Mouse (Mus musculus) neural tube, embryonic 11.5 days (tissue): ENCODE measurements around the gene Surf4. TPM values are rescaled to one million over a fixed set of nuclear protein-coding genes. Genes with fewer than 3 reads are reported as not detected.
A peak's percentile ranks its signal among the peaks of the same experiment; 100 is the strongest.

Source experiments
- ATAC-seq: fragments of 200-750 bp; cut with Nextera tagmentation; 2 replicates; pipeline ENCODE4 v1.8.0; 2017; ENCODE audit warnings: moderate number of reproducible peaks, mild to moderate bottlenecking, moderate TSS enrichment, moderate library complexity; ENCODE audit not compliant: insufficient read depth, low FRiP score, low TSS enrichment
- DNase-seq: peaks from one replicate; pipeline ENCODE4 v3.0.0-alpha.2; 2015; ENCODE audit warnings: low spot score
- H3K27ac ChIP-seq: fragments of 300-500 bp; sonication (generic); 2 replicates; pipeline ENCODE4 v1.5.1; 2014; ENCODE audit warnings: low read depth, mild to moderate bottlenecking, low read length
- H3K27me3 ChIP-seq: fragments of 300-500 bp; sonication (generic); 2 replicates; pipeline ENCODE4 v1.6.1; 2014; ENCODE audit warnings: mild to moderate bottlenecking, low read length, mixed read lengths; ENCODE audit not compliant: control insufficient read depth, insufficient read depth
- H3K36me3 ChIP-seq: fragments of 300-500 bp; sonication (generic); 2 replicates; pipeline ENCODE4 v1.6.1; 2014; ENCODE audit warnings: mild to moderate bottlenecking, low read length, moderate library complexity, mixed read lengths; ENCODE audit not compliant: control insufficient read depth, insufficient read depth
- H3K4me1 ChIP-seq: fragments of 300-500 bp; sonication (generic); 2 replicates; pipeline ENCODE4 v1.6.1; 2014; ENCODE audit warnings: low read length, mixed read lengths; ENCODE audit not compliant: control insufficient read depth, insufficient read depth
- H3K4me2 ChIP-seq: fragments of 300-500 bp; sonication (generic); 2 replicates; pipeline ENCODE4 v1.6.1; 2014; ENCODE audit warnings: low read depth, mild to moderate bottlenecking, moderate library complexity
- H3K4me3 ChIP-seq: fragments of 300-500 bp; sonication (generic); 2 replicates; pipeline ENCODE4 v1.5.1; 2014; ENCODE audit warnings: low read depth, low read length
- H3K9ac ChIP-seq: fragments of 300-500 bp; sonication (generic); 2 replicates; pipeline ENCODE4 v1.6.1; 2014; ENCODE audit warnings: mild to moderate bottlenecking, low read length
- H3K9me3 ChIP-seq: fragments of 300-500 bp; sonication (generic); 2 replicates; pipeline ENCODE4 v1.6.1; 2016; ENCODE audit warnings: low read length; ENCODE audit not compliant: control insufficient read depth
- WGBS: fragments of 180-500 bp; shearing (Covaris S2); extraction: QIAGEN DNeasy Blood & Tissue Kit; methylation state at CpG from one replicate; pipeline ENCODE4 v1.1.7; 2014; 5-methylcytosine and 5-hydroxymethylcytosine counted together
- polyA plus RNA-seq: library from polyadenylated mRNA; unstranded; fragments of >200 nt; fragmentation: Nextera tagmentation; extraction: Ambion mirVana; gene quantifications from 2 replicates; pipeline ENCODE4 v1.2.1, GENCODE M21; 2014

The Surf4 gene
- polyA plus RNA-seq, 1 experiment from 2014 or later = 171 TPM

GRCm38 (mm10) chr2:26909387-26909784, 24.3 kb downstream of the Surf4 start:
- no peaks in the 10 kb centered on the region for H3K9me3 ChIP-seq
- peak overlapping the region; percentile 55 for H3K4me2 ChIP-seq
- peaks cover 30% of the 10 kb centered on the region for H3K36me3 ChIP-seq
- ATAC-seq = no peak
- H3K4me1 ChIP-seq = peaks cover 23% of the 10 kb centered on the region
- peak overlapping the region; percentile 75 for H3K9ac ChIP-seq
- peak overlapping the region; percentile 94 for H3K4me3 ChIP-seq
- DNase-seq = no peak
- no peak overlapping the region for H3K27ac ChIP-seq
- no peaks in the 10 kb centered on the region for H3K27me3 ChIP-seq

DNA sequence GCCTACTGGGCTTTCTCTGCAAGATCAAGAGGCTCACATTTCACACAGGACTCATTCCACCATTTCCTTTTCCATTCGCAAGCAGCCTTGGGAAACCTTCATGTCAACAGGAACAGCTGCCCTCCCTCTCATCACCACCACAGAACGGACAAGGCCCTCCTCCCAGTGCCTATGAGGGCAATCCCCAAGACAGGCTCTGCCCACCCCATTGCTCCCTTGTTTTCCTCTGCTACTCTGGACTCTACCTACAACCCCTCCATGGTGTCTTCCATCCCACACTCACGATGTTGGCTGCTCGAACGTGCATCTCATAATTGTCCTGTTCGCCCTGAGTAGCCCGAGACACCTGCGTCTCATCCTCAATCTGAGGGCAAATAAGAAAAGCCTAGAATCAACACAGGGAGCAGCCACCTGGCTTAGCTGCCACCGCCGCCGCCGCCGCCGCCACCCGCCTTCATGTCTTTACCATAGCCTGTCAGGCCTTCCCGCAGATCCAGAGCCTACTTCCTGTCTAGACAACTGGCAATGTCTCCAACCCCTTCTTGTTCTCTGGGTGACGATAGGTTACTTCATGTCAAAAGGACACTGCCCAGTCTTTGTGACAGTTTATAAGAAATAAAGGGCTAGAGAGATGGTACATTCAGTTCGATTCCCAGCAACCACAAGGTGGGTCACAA, 24.9 kb downstream of the Surf4 start:
- ATAC-seq = no peak

DNA sequence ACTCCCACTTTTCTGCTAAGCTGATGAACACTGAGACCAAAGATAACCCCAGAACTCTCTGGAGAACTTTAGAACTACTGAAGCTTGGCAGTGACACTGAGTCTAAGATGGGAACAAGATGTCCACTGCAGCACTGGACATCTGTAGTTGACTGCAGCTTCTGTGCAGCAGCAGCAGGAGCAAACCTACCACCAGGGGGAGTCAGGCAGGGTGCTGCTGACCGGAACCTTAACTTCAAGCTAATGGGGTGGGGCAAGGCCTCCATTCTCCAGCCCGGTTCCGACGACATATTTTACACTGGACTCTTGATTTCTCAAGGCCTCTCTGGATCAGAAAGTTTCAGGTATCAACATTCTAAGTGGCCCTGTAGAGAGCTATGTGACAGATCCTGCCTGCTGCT, 26.6 kb downstream of the Surf4 start:
- Histone ChIP-seq H3K4me3 (no peak overlapping the region), H3K9ac (no peak overlapping the region), H3K9me3 (no peaks in the 10 kb centered on the region), H3K27ac (no peak overlapping the region), H3K4me2 (no peak overlapping the region), H3K36me3 (peaks cover 20% of the 10 kb centered on the region), H3K4me1 (peaks cover 25% of the 10 kb centered on the region), H3K27me3 (no peaks in the 10 kb centered on the region)
- DNase-seq (peak; percentile 40), ATAC-seq (no peak)
- 63% methylated on average over 4 of the region's 4 CpGs for WGBS

More for the DNA sequence above, 24.9 kb downstream of the Surf4 start:
- Histone ChIP-seq H3K9me3 (no peaks in the 10 kb centered on the region), H3K27me3 (no peaks in the 10 kb centered on the region), H3K4me2 (peak overlapping the region; percentile 55), H3K4me1 (peaks cover 26% of the 10 kb centered on the region), H3K36me3 (peaks cover 29% of the 10 kb centered on the region), H3K27ac (no peak overlapping the region), H3K4me3 (peak overlapping the region; percentile 10; the same call in 1 of the 2 replicates), H3K9ac (peak overlapping the region; percentile 29; the same call in 1 of the 2 replicates)
- DNase-seq = no peak
- WGBS = 91% methylated on average over 18 of the region's 18 CpGs

GRCm38 (mm10) chr2:26906431-26906830, 27.3 kb downstream of the Surf4 start:
- Histone ChIP-seq H3K4me1 (peaks cover 25% of the 10 kb centered on the region), H3K4me3 (no peak overlapping the region), H3K9me3 (no peaks in the 10 kb centered on the region), H3K36me3 (peaks cover 18% of the 10 kb centered on the region), H3K27ac (no peak overlapping the region), H3K4me2 (no peak overlapping the region), H3K9ac (no peak overlapping the region), H3K27me3 (no peaks in the 10 kb centered on the region)
- ATAC-seq = no peak
- 94% methylated on average over 3 of the region's 3 CpGs for WGBS
- no peak for DNase-seq

DNA sequence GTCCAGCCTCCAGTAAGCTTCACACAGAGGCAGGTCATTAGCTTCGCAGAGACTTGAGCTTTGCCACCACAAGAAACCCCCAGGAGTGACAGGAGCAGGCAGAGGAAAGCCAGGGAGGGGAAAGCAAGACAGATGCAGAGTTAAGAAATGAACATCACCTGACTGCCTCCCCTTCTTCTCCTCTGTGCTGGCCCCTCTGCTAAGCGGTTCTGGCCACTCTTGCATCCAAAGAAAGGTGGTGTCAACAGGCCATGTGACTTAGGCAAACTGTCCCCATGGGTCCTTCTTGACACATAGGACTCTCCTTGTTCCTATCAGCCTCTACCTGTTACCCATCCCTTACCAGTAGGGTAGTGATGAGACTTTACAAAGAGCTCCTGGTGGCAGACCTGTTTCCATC, 27.8 kb downstream of the Surf4 start:
- Histone ChIP-seq H3K9ac (no peak overlapping the region), H3K4me1 (peaks cover 25% of the 10 kb centered on the region), H3K27me3 (no peaks in the 10 kb centered on the region), H3K4me3 (no peak overlapping the region), H3K4me2 (no peak overlapping the region), H3K36me3 (peaks cover 18% of the 10 kb centered on the region), H3K9me3 (no peaks in the 10 kb centered on the region), H3K27ac (no peak overlapping the region)
- WGBS = 86% methylated on average over 2 of the region's 2 CpGs
- DNase-seq (no peak), ATAC-seq (no peak)

- no peak for DNase-seq
- WGBS = 12% methylated on average over 7 of the region's 7 CpGs
- no peaks in the 10 kb centered on the region for H3K9me3 ChIP-seq
- H3K27ac ChIP-seq = peak overlapping the region; percentile 69
- peaks cover 13% of the 10 kb centered on the region for H3K4me1 ChIP-seq
- ATAC-seq = no peak
- H3K4me2 ChIP-seq = peak overlapping the region; percentile 77
- H3K9ac ChIP-seq = peak overlapping the region; percentile 75
- H3K27me3 ChIP-seq = no peaks in the 10 kb centered on the region
- H3K36me3 ChIP-seq = peaks cover 27% of the 10 kb centered on the region
- peak overlapping the region; percentile 89 for H3K4me3 ChIP-seq
These were observed 30.4 kb downstream of the Surf4 start for GRCm38 (mm10) chr2:26903311-26903710.

DNA sequence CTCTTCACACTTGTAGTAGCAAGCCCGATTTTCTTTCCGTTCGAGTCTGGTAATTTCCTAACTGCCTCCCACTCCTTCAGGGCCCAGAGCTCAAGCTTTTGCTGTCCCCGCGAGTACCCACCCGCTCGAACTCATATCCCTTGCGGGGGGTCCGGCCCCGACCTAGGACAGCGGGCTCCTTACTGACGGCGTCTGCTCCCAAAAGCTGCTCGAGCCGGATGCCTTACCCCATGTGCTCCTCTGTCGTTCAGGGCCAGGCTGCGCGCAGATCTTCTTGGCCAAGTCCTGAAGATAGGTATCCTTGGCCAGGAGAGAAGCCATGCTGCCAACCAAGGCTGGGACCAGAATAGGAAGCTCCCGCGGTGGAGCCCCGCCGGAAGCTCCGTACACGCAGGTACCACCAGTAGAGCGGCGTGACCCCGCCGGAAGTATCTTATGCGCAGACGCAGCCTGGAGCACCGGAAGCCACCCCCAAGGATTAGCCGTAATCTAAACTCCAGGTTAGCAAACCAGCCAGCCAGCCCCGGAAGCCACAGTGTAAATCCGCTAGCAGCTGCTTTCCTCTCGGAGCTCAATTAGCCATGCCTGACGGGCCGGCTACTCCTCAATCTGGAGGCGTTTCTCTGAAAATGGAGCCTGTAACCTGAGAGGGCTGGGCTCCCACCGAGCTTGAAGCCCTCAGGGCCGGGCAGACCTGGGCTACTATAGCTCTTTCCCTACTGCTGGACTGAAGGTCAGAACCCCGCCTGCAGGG, 31.1 kb downstream of the Surf4 start, which contains the start of gene Surf6:
Surf6 (minus strand) TSS at position 413 of the 754 bp plus-strand sequence.
- H3K36me3 ChIP-seq = peaks cover 24% of the 10 kb centered on the region
- ATAC-seq (peak; percentile 84), DNase-seq (peak; percentile 95)
- H3K9me3 ChIP-seq = no peaks in the 10 kb centered on the region
- WGBS = 0% methylated on average over 41 of the region's 41 CpGs
- peak within 1 kb of the TSS; percentile 77 for H3K4me2 ChIP-seq
- peak within 1 kb of the TSS; percentile 89 for H3K4me3 ChIP-seq
- H3K9ac ChIP-seq = peak within 1 kb of the TSS; percentile 75
- peaks cover 13% of the 10 kb centered on the region for H3K4me1 ChIP-seq
- no peaks in the 10 kb centered on the region for H3K27me3 ChIP-seq
- H3K27ac ChIP-seq = peak within 1 kb of the TSS; percentile 69

GRCm38 (mm10) chr2:26901834-26902400, 31.8 kb downstream of the Surf4 start:
- Histone ChIP-seq H3K27ac (peak overlapping the region; percentile 69; the same call in 1 of the 2 replicates), H3K27me3 (no peaks in the 10 kb centered on the region), H3K4me1 (peaks cover 13% of the 10 kb centered on the region), H3K4me2 (peak overlapping the region; percentile 77), H3K36me3 (peaks cover 19% of the 10 kb centered on the region), H3K4me3 (peak overlapping the region; percentile 89), H3K9me3 (no peaks in the 10 kb centered on the region), H3K9ac (peak overlapping the region; percentile 75)
- DNase-seq (no peak), ATAC-seq (no peak)
- 8% methylated on average over 7 of the region's 7 CpGs for WGBS
